Mouse (Mus musculus): Measurements from ENCODE around the gene Lrp1.

Gene Lrp1

GRCm38 (mm10) chr10:127491128-127491512, 129.8 kb downstream of the Lrp1 start:
- DNase-seq = no peak

- DNase-seq = no peak
These were observed 130.5 kb downstream of the Lrp1 start for GRCm38 (mm10) chr10:127490160-127491127.

- DNase-seq = no peak
These were observed 132.1 kb downstream of the Lrp1 start for GRCm38 (mm10) chr10:127488856-127489255.
